Mouse (Mus musculus): Measurements from ENCODE around the gene Tspear. TPM values are rescaled to one million over a fixed set of nuclear protein-coding genes. Genes with fewer than 3 reads are reported as not detected.
"Not testable (repeated sequence)": the region's sequence is repeated elsewhere in the genome, so short reads cannot be mapped to it uniquely, and the experiment has no call there.

The Tspear gene
- polyA plus RNA-seq, 1 experiment, result 1.6 TPM

- TF ChIP-seq POLR2A (IDR thresholded peaks at IDR 0.05; ENCODE audit: borderline replicate concordance, extremely low read depth, insufficient read depth, insufficient read length, poor library complexity, severe bottlenecking), result no peak
- TF ChIP-seq CTCF (IDR thresholded peaks at IDR 0.05; ENCODE audit: borderline replicate concordance, extremely low read depth, insufficient read depth, insufficient read length), result no peak
- no peak for DNase-seq (ENCODE audit: low read depth)
Observed at GRCm38 (mm10) chr10:77769727-77770126, 83.4 kb downstream of the Tspear start.

GRCm38 (mm10) chr10:77771225-77771624, 84.9 kb downstream of the Tspear start, which contains the start of gene Gm3238:
Gene Gm3238, minus strand, starts transcription at chr10:77771325.
- not testable (repeated sequence) for DNase-seq (ENCODE audit: low read depth)

GRCm38 (mm10) chr10:77772142-77772541, 85.8 kb downstream of the Tspear start:
- DNase-seq (ENCODE audit: low read depth), result not testable (repeated sequence)

GRCm38 (mm10) chr10:77776844-77777243, 90.5 kb downstream of the Tspear start, which contains the start of gene Gm7138:
Gene Gm7138, minus strand, starts transcription at chr10:77776944.
- not testable (repeated sequence) for DNase-seq (ENCODE audit: low read depth)

GRCm38 (mm10) chr10:77782442-77782841, 96.1 kb downstream of the Tspear start, which contains the start of gene Gm3250:
Gene Gm3250, minus strand, starts transcription at chr10:77782542.
- not testable (repeated sequence) for DNase-seq (ENCODE audit: low read depth)

- not testable (repeated sequence) for DNase-seq (ENCODE audit: low read depth)
Observed at GRCm38 (mm10) chr10:77783396-77783795, 97.0 kb downstream of the Tspear start.

- peak; percentile 36 for DNase-seq (ENCODE audit: low read depth)
Observed at GRCm38 (mm10) chr10:77787876-77788275, 101.5 kb downstream of the Tspear start, which contains the start of gene Gm7137. Gene Gm7137, minus strand, starts transcription at chr10:77788200.

- no peak for TF ChIP-seq POLR2A (IDR thresholded peaks at IDR 0.05; ENCODE audit: borderline replicate concordance, extremely low read depth, insufficient read depth, insufficient read length, poor library complexity, severe bottlenecking)
- TF ChIP-seq CTCF (IDR thresholded peaks at IDR 0.05; ENCODE audit: borderline replicate concordance, extremely low read depth, insufficient read depth, insufficient read length), result no peak
- DNase-seq (ENCODE audit: low read depth), result no peak
Observed at GRCm38 (mm10) chr10:77788621-77789020, 102.3 kb downstream of the Tspear start.

GRCm38 (mm10) chr10:77794976-77795375, 108.6 kb downstream of the Tspear start, which contains the start of gene Gm9639:
Gene Gm9639, minus strand, starts transcription at chr10:77795076.
- TF ChIP-seq POLR2A (IDR thresholded peaks at IDR 0.05; ENCODE audit: borderline replicate concordance, extremely low read depth, insufficient read depth, insufficient read length, poor library complexity, severe bottlenecking) (no peak), CTCF (IDR thresholded peaks at IDR 0.05; ENCODE audit: borderline replicate concordance, extremely low read depth, insufficient read depth, insufficient read length) (no peak)
- DNase-seq (ENCODE audit: low read depth), result no peak

GRCm38 (mm10) chr10:77797677-77798076, 111.3 kb downstream of the Tspear start:
- peak; percentile 29 for DNase-seq (ENCODE audit: low read depth)
- TF ChIP-seq POLR2A (IDR thresholded peaks at IDR 0.05; ENCODE audit: borderline replicate concordance, extremely low read depth, insufficient read depth, insufficient read length, poor library complexity, severe bottlenecking), result no peak
- no peak for TF ChIP-seq CTCF (IDR thresholded peaks at IDR 0.05; ENCODE audit: borderline replicate concordance, extremely low read depth, insufficient read depth, insufficient read length)

GRCm38 (mm10) chr10:77798164-77798920, 112.0 kb downstream of the Tspear start:
- DNase-seq (ENCODE audit: low read depth), result peak; percentile 54

- DNase-seq (ENCODE audit: low read depth), result no peak
- TF ChIP-seq POLR2A (IDR thresholded peaks at IDR 0.05; ENCODE audit: borderline replicate concordance, extremely low read depth, insufficient read depth, insufficient read length, poor library complexity, severe bottlenecking), result no peak
- no peak for TF ChIP-seq CTCF (IDR thresholded peaks at IDR 0.05; ENCODE audit: borderline replicate concordance, extremely low read depth, insufficient read depth, insufficient read length)
Observed at GRCm38 (mm10) chr10:77798921-77799508, 112.6 kb downstream of the Tspear start, which contains the start of gene Gm19668. Gene Gm19668, minus strand, starts transcription at chr10:77799133.

- TF ChIP-seq POLR2A (IDR thresholded peaks at IDR 0.05; ENCODE audit: borderline replicate concordance, extremely low read depth, insufficient read depth, insufficient read length, poor library complexity, severe bottlenecking) (no peak), CTCF (IDR thresholded peaks at IDR 0.05; ENCODE audit: borderline replicate concordance, extremely low read depth, insufficient read depth, insufficient read length) (no peak)
- no peak for DNase-seq (ENCODE audit: low read depth)
Observed at GRCm38 (mm10) chr10:77804095-77804494, 117.7 kb downstream of the Tspear start.

All from brain, embryonic 14.5 days (tissue).